Mouse (Mus musculus) bone marrow macrophage, adult 2 months (primary cell): ENCODE results near the gene Iqce. TPM values are rescaled to one million over a fixed set of nuclear protein-coding genes. Genes with fewer than 3 reads are reported as not detected.

ENCODE experiments used
- H3K27ac ChIP-seq: 2 replicates; pipeline ENCODE4 v1.5.1; 2012; ENCODE audit warnings: low read depth, low read length; ENCODE audit not compliant: insufficient read depth
- H3K4me1 ChIP-seq: 2 replicates; pipeline ENCODE4 v1.6.1; 2012; ENCODE audit warnings: low read length; ENCODE audit not compliant: control insufficient read depth, insufficient read depth
- H3K4me3 ChIP-seq: 2 replicates; pipeline ENCODE4 v1.5.1; 2012; ENCODE audit warnings: mild to moderate bottlenecking, low read length, moderate library complexity; ENCODE audit not compliant: insufficient read depth
- CTCF ChIP-seq: IDR thresholded peaks from 2 replicates; pipeline ENCODE4 v1.5.1; 2012; ENCODE audit warnings: low read depth, mild to moderate bottlenecking, low read length, moderate library complexity
- POLR2A ChIP-seq: IDR thresholded peaks from 2 replicates; pipeline ENCODE4 v1.6.1; 2012; ENCODE audit warnings: mild to moderate bottlenecking, low read depth, low read length, borderline replicate concordance
- polyA plus RNA-seq: library from polyadenylated mRNA; stranded (reverse); fragments of >200 nt; gene quantifications from 2 replicates; pipeline ENCODE4 v1.2.4, GENCODE M21; 2012; ENCODE audit not compliant: missing spikeins, insufficient read depth, insufficient read length

The Iqce gene
- polyA plus RNA-seq, 1 experiment, result 38.3 TPM

DNA sequence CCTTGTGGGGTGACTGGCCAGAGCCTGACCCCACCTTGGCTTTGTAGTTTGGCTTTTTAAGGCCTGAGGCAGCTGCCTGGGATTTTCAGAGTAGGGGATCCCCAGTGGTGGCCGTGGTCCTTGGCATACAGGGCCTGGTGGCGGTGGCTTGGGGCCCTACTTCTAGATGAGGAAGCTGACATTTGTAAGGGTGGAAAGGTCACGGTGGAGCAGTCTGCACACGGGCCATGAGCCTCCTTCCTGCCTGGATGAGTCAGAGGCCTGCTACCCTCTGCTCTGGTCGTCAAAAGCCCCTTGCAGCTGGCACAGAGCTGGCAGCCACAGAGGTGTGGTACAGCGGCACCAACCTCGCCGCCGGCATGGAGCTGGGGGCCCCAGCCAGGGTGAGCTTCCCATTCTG, 85.5 kb downstream of the Iqce start:
- TF ChIP-seq CTCF (no peak), POLR2A (no peak)
- H3K27ac ChIP-seq, result peak overlapping the region; percentile 91
- H3K4me1 ChIP-seq, result peaks cover 23% of the 10 kb centered on the region
- H3K4me3 ChIP-seq, result peak overlapping the region; percentile 35

DNA sequence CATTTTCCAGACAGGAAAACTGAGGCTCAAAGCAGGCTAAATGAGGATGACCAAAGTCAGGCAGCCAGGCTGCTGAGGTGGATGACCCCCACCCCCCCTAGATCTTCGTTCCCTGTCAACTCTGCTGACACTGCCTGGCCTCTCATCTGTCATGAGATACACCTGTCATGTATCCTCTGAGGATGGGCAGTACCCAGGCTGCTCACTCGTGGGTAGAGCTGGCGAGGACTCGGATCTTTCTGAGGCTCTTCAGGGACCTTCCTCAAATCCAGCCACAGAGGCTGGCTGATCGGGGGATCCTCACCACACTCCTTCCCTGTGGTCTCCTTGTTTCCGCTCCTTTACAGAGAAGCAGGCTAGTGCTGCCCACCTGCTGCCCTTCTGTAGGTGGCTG, 86.1 kb downstream of the Iqce start:
- TF ChIP-seq POLR2A (no peak), CTCF (no peak)
- Histone ChIP-seq H3K4me3 (no peak overlapping the region), H3K27ac (peak overlapping the region; percentile 91), H3K4me1 (peaks cover 28% of the 10 kb centered on the region)

DNA sequence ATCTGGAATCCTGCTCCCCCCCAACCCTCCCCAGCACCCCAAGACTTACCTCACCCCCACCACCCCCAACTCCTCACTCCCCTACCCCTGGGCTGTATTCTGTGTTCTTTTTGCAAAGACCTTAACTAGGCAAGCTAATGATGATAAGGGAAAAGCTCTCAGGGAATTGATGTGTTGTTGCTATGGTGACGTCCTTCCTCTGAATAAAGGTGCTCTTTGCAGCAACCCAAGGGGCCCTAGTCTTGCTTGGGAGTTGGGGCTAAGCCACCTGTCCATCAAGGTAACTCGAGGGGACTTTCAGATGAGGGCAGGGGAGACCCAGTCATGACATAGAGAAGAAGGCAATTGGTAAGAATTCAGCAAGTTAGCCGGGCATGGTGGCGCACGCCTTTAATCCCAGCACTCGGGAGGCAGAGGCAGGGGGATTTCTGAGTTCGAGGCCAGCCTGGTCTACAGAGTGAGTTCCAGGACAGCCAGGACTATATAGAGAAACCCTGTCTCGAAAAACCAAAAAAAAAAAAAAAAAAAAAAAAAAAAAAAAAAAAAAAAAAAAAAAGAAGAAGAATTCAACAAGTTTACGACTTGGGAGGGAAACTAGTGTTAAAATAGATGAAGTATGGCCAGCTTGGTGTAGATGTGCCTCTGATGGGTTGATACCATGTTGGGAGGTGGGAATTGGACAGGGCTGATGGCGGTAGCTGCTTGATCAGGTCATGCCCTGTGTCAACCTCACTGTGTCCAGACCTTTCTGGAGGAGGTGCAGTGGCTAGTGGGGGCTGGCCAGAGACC, 86.7 kb downstream of the Iqce start:
- TF ChIP-seq CTCF (no peak), POLR2A (no peak)
- Histone ChIP-seq H3K4me1 (peaks cover 28% of the 10 kb centered on the region), H3K4me3 (no peak overlapping the region), H3K27ac (peak overlapping the region; percentile 91)

DNA sequence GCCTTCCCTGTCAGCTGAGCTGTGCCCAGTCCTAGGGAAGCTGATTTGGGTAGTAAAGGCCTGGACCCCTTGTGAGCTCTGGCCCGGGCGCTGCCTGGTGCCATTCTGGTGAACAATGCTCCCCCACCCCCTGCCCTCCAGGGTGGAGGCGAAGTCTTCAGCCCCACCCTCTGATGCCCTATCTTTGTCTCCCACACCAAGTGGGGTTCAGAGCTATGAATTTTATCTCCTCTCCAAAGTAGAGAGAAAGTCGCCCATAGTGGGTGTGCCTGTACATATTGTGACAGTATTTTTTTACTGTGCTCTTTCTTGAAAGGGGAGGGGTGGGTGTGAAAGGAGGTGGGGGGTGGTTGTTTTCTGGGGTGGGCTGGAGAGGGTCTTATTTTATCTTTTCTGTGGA, 87.3 kb downstream of the Iqce start:
- H3K27ac ChIP-seq, result no peak overlapping the region
- peaks cover 28% of the 10 kb centered on the region for H3K4me1 ChIP-seq
- TF ChIP-seq CTCF (no peak), POLR2A (no peak)
- H3K4me3 ChIP-seq, result no peak overlapping the region

DNA sequence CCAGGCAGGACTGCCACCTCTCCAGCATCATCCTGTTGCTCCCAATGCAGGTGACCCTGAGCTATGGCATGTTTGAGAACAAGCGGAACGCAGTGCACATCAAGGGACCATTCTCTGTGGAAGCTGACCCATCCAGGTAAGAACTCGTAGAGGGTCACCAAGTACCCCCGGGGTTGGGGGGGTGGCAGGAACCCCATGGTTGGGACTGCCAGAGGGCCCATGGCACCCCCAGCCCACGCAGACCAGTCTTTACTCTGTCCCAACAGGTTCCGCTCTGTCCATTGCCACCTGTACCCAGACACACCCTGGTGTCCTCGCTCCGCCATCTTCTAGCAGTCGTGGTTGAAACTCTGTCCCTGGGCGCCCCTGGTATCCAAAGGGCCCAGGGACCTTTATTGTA, 88.0 kb downstream of the Iqce start:
- TF ChIP-seq POLR2A (no peak), CTCF (no peak)
- Histone ChIP-seq H3K4me3 (no peak overlapping the region), H3K4me1 (peaks cover 28% of the 10 kb centered on the region), H3K27ac (no peak overlapping the region)

DNA sequence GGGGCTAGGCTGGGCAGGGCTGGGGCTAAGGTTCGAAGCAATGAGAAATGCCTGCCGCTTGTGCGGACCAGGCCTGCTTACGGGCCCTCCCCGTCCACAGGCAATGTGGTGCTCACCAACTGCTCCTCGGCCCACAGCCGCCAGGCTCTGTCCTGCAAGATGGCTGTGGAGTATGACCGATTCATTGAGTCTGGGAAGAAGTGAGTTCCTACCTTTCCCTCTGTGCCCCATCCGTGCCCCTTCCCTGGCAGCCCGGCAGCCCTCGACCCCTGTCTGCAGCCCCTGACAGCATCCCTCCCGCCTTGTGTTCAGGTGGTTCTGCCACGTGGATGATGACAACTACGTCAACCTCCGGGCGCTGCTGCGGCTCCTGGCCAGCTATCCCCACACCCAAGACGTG, 90.0 kb downstream of the Iqce start:
- Histone ChIP-seq H3K4me3 (no peak overlapping the region), H3K4me1 (peaks cover 19% of the 10 kb centered on the region), H3K27ac (no peak overlapping the region)
- TF ChIP-seq CTCF, result no peak
- TF ChIP-seq POLR2A, result no peak

Other genes with a start within 250 kb of the Iqce start
- 48.9 and 51.3 TPM in 2 replicates for gene Chst12, start 196.8 kb downstream of the Iqce start, polyA plus RNA-seq
- not detected in 2 replicates for gene Grifin, start 137.3 kb downstream of the Iqce start, polyA plus RNA-seq
- gene Lfng, start 95.1 kb downstream of the Iqce start, polyA plus RNA-seq, result 60.6 and 75.4 TPM in 2 replicates
- gene Ttyh3, start 53.3 kb downstream of the Iqce start, polyA plus RNA-seq, result 73.6 and 91.5 TPM in 2 replicates
- 13.5 and 14.5 TPM in 2 replicates for gene Brat1, start 2.6 kb upstream of the Iqce start, polyA plus RNA-seq
- 23.4 and 27.0 TPM in 2 replicates for gene Amz1, start 21.7 kb upstream of the Iqce start, polyA plus RNA-seq
- gene Gna12, start 128.1 kb upstream of the Iqce start, polyA plus RNA-seq, result 147 and 173 TPM in 2 replicates